Mouse (Mus musculus) liver, postnatal 0 days (tissue): ENCODE measurements at regions not wholly inside any gene's neighbourhood (a gene's known extent, or its start where the extent isn't known, plus 50 kb on each side); places are given as distances from the start of the nearest gene placed in this dataset.

ENCODE experiments used
- CTCF ChIP-seq: sonication (generic); IDR thresholded peaks from 2 replicates; pipeline ENCODE4 v1.5.1; 2016; ENCODE audit warnings: antibody characterized with exemption, low read depth
- EP300 ChIP-seq: IDR thresholded peaks from 2 replicates; pipeline ENCODE4 v1.6.1; 2016; ENCODE audit warnings: antibody characterized with exemption, low read depth, mild to moderate bottlenecking

DNA sequence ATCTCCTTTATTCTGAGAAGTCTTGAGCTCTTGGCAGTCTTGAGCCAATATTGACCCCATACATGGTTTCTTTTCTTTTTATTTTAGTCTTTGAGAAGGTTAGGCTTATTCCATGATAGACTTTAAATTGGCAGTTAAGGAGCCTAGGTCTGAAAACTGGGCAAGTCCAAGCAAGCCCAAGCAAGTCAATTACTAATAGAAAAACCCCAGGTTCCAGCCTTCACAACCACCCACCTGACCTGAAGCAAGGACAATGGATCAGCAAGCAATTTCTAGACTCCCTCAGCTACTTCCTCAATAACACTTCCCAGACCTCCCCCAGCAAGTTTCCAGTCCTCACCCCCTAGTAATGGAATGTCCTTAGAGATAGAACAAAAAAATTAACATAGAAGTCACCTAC is 279.9 kb downstream of the Arl4a start:
- TF ChIP-seq CTCF (no peak), EP300 (no peak)
